Mouse (Mus musculus) hindbrain, embryonic 10.5 days (tissue): Measurements from ENCODE around the gene Ago3. TPM values are rescaled to one million over a fixed set of nuclear protein-coding genes. Genes with fewer than 3 reads are reported as not detected.

Experiments
- DNase-seq: peaks from one replicate; pipeline ENCODE4 v3.0.0-alpha.2; 2017; ENCODE audit warnings: low spot score
- H3K27ac ChIP-seq: fragments of 300-500 bp; sonication (generic); 2 replicates; pipeline ENCODE4 v1.5.1; 2016; ENCODE audit warnings: mild to moderate bottlenecking, moderate library complexity
- H3K27me3 ChIP-seq: fragments of 300-500 bp; sonication (generic); 2 replicates; pipeline ENCODE4 v1.6.1; 2016; ENCODE audit warnings: mild to moderate bottlenecking; ENCODE audit not compliant: poor library complexity, insufficient read depth, severe bottlenecking
- H3K36me3 ChIP-seq: fragments of 300-500 bp; sonication (generic); 2 replicates; pipeline ENCODE4 v1.6.1; 2016; ENCODE audit warnings: mild to moderate bottlenecking, moderate library complexity
- H3K4me1 ChIP-seq: fragments of 300-500 bp; sonication (generic); replicated peaks from 2 replicates; pipeline ENCODE4 v1.6.1; 2016; ENCODE audit warnings: mild to moderate bottlenecking
- H3K4me3 ChIP-seq: fragments of 300-500 bp; sonication (generic); 2 replicates; pipeline ENCODE4 v1.5.1; 2016; ENCODE audit warnings: mild to moderate bottlenecking, moderate library complexity
- H3K9me3 ChIP-seq: fragments of 300-500 bp; sonication (generic); 2 replicates; pipeline ENCODE4 v1.6.1; 2016; ENCODE audit warnings: mild to moderate bottlenecking, moderate library complexity
- WGBS: fragments of 180-500 bp; shearing (Covaris S2); methylation state at CpG from one replicate; pipeline ENCODE4 v1.1.7; 2016; 5-methylcytosine and 5-hydroxymethylcytosine counted together
- polyA plus RNA-seq: library from polyadenylated mRNA; unstranded; fragments of >200 nt; fragmentation: Nextera tagmentation; extraction: Ambion mirVana; gene quantifications from 2 replicates; pipeline ENCODE4 v1.2.1, GENCODE M21; 2016

Gene Ago3
- polyA plus RNA-seq, 1 experiment from 2014 or later: 12.6 TPM

DNA sequence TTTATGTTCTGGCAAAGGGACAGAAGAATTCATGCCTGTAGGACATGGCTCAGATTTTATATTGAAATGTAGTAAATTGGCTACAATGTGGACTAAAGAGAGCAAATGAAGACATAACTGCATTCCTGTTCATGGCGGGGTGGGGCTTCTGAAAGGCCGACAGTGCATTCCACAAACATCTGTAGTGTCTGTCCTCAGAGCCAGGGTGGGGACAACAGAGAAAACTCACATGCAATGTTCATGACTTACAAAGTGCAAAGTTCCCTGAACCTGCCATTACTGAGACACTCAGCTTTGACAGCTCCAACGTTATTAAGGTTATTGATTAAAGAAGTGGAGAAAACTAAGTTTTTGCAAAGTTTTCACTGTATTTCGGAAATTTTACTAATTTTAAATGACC, 85.9 kb downstream of the Ago3 start:
- Histone ChIP-seq H3K27ac (no peak overlapping the region), H3K27me3 (no peaks in the 10 kb centered on the region), H3K36me3 (peaks cover 28% of the 10 kb centered on the region), H3K4me3 (no peak overlapping the region), H3K4me1 (0 out of 2 replicates have a peak, but pooled peaks cover 4% of the 10 kb centered on the region), H3K9me3 (no peaks in the 10 kb centered on the region)
- no peak for DNase-seq
- WGBS: 82% methylated on average over 4 of the region's 4 CpGs

DNA sequence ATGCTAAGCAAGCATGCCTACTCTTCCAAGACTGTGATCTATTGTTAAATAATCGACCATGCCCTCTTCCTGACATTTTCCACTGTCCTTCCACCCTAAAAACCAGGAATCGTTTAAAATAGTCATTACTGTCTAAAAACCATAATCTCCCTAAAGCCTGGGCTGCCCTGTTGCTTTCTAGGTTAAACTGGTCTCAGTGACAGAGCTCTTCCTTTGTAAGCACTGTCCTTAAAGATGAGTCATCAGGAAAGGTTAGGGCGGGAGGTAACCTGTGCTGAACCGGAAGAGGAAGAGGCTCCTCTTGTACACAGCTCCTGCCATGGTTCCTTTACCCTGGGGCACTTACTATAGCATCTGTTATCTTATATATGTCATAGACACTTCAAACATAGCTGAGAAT, 89.9 kb downstream of the Ago3 start:
- 50% methylated on average over 4 of the region's 4 CpGs for WGBS
- no peaks in the 10 kb centered on the region for H3K27me3 ChIP-seq
- no peak for DNase-seq

DNA sequence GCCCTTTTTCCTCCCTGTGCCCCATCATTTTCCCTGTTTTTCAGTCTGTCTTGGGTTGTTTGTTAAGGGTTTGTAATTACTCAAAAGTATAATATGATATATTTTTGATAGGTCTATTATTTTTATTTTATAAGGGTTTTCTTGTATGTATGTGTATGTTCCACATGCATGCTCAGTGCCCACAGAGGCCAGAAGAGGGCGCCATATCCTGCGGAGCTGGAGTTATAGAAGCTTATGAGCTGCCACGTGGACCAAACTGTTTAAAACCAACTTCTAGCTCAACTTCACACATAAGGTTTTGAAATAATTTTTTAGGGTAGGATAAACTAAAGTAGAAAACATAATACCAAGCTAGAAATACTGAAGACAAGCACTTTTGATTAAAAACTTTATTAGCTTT, 97.0 kb downstream of the Ago3 start:
- 56% methylated on average over 3 of the region's 3 CpGs for WGBS
- H3K27me3 ChIP-seq: no peaks in the 10 kb centered on the region

More for the DNA sequence above, 89.9 kb downstream of the Ago3 start:
- Histone ChIP-seq H3K36me3 (peaks cover under 1% of the 10 kb centered on the region), H3K27ac (no peak overlapping the region), H3K4me3 (no peak overlapping the region), H3K9me3 (no peaks in the 10 kb centered on the region), H3K4me1 (0 out of 2 replicates have a peak, but pooled peaks cover 4% of the 10 kb centered on the region)

DNA sequence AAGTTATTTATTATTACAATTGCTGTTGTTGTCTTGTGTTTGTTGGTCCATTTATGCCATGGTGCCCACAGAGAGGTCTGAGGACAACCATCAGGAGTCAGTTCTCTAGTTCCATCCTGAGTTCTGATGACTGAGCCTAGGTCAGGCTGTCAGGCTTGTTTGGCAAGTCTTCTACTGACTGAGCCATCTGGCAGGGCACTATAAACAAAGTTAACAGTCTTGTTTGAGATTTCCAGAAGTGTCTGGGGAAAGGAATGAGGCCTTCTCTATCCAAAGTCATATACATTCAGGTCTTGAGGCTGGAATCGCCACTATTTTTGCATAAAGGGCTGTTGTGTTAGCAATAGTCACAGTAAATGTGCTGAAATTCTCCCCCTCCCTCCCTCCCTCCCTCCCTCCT, 97.6 kb downstream of the Ago3 start:
- Histone ChIP-seq H3K27me3 (no peaks in the 10 kb centered on the region), H3K4me1 (no peaks in the 10 kb centered on the region), H3K27ac (no peak overlapping the region), H3K4me3 (no peak overlapping the region), H3K36me3 (no peaks in the 10 kb centered on the region; the same call in 1 of the 2 replicates), H3K9me3 (no peaks in the 10 kb centered on the region)
- no peak for DNase-seq
- 86% methylated on average over 1 of the region's 1 CpGs for WGBS

More for the DNA sequence above, 97.0 kb downstream of the Ago3 start:
- Histone ChIP-seq H3K4me3 (no peak overlapping the region), H3K9me3 (no peaks in the 10 kb centered on the region), H3K27ac (no peak overlapping the region), H3K4me1 (no peaks in the 10 kb centered on the region), H3K36me3 (no peaks in the 10 kb centered on the region; the same call in 1 of the 2 replicates)
- no peak for DNase-seq

DNA sequence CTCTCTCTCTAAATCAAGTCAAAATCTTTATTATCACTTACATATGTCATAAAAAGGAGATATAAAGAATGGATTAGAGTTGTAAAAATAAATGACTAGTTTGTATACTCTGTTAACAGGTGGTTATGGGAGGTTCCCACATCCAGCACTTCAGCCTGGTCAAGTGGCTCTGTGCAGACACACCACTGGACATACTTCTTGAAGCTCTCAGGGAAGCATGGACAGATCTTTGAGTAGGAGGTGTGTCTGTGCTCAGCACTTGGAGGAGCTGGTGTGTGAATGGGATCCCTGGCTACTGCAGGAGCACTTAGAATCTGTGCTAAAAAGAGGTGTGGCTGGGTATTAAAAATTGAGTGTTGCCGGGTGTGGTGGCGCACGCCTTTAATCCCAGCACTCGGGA, 99.1 kb downstream of the Ago3 start:
- Histone ChIP-seq H3K4me3 (no peak overlapping the region), H3K9me3 (no peaks in the 10 kb centered on the region), H3K4me1 (peaks cover 3% of the 10 kb centered on the region), H3K27ac (no peak overlapping the region), H3K36me3 (no peaks in the 10 kb centered on the region; the same call in 1 of the 2 replicates), H3K27me3 (peaks cover 9% of the 10 kb centered on the region)
- no peak for DNase-seq
- 93% methylated on average over 4 of the region's 4 CpGs for WGBS

DNA sequence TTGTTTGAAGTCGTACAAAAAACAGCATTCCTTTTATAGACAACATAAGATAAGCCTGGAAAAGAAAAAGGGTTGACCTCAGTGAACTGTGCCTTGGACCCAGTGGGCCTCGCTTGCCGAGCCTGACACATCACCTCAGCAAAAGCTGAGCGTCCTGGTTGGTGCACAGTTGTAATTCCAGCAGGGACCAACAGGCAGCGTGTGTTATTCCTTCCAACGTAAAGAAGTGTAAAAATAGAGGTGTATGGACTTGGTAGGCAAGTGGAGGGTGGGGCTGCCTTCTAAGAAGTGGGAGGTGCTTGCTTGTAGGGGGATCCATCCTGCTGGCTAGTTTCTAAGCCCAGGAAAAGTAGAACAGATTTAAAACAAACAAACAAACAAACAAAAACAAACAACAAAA, 103.3 kb downstream of the Ago3 start:
- WGBS: 20% methylated on average over 6 of the region's 6 CpGs
- Histone ChIP-seq H3K27ac (no peak overlapping the region), H3K4me1 (peaks cover 18% of the 10 kb centered on the region), H3K36me3 (no peaks in the 10 kb centered on the region), H3K9me3 (no peaks in the 10 kb centered on the region), H3K4me3 (no peak overlapping the region), H3K27me3 (peaks cover 42% of the 10 kb centered on the region)
- no peak for DNase-seq

DNA sequence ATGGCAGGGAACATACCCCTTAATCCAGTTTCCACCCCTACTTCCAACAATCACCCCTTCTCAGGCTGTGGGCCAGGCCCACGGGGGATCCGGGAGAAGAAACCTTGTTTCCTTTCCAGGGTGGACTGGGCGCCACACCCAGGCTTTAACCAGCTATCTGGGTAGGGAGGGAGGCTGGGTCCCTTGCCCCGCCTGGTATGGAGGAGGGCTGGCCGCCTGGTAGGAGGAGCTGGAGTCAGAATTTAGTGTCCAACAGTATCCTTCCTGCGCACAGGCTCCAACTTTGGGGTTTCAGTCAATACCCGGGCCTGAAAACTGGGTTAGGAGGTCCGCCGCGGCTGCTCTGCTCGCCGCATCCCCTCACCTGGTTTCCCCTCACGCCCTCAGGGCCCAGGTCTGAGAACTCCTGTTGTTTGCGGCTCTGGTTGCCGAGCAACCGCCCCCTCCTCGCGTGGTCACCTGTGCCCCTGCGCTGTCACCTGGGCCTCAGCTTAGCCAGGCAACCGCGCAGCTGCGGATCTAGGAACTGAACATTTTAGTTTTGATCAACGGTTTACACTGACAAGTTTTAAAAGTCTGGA, 104.0 kb downstream of the Ago3 start, which contains the start of gene Tekt2:
Tekt2 (minus strand) TSS at position 408 of the 581 bp plus-strand sequence.
- 9% methylated on average over 23 of the region's 23 CpGs for WGBS
- H3K4me1 ChIP-seq: peaks cover 25% of the 10 kb centered on the region

DNA sequence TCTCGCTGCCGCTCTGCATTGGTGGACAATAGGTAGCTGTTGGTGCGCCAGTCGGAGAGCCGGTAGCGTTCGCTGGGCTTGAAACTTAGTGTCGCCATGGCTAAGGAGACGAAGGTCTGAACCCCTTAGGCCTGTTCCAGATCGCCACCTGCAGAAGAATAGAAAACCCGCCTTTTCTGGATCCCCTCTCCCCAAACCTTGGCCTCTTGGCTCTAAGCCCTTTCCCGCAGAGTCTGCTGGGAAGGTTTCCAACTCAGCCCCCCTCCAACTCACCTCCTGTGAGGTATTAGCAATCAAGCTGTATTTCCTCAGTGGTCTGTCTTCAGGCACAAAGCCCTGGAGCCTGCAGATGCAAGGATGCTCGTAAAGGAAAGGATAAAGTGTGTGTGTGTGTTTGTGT, 104.5 kb downstream of the Ago3 start:
- H3K27me3 ChIP-seq: peaks cover 42% of the 10 kb centered on the region
- 28% methylated on average over 13 of the region's 13 CpGs for WGBS
- peaks cover 30% of the 10 kb centered on the region for H3K4me1 ChIP-seq
- DNase-seq: no peak
- no peak overlapping the region for H3K4me3 ChIP-seq
- H3K27ac ChIP-seq: no peak overlapping the region
- peaks cover 2% of the 10 kb centered on the region; the same call in 1 of the 2 replicates for H3K36me3 ChIP-seq
- H3K9me3 ChIP-seq: no peaks in the 10 kb centered on the region

More for the DNA sequence above, 104.0 kb downstream of the Ago3 start, which contains the start of gene Tekt2:
- Histone ChIP-seq H3K27ac (no peak within 1 kb of the TSS), H3K36me3 (no peaks in the 10 kb centered on the region), H3K27me3 (peaks cover 42% of the 10 kb centered on the region), H3K4me3 (peak within 1 kb of the TSS; percentile 29), H3K9me3 (no peaks in the 10 kb centered on the region)
- peak; percentile 23 for DNase-seq

DNA sequence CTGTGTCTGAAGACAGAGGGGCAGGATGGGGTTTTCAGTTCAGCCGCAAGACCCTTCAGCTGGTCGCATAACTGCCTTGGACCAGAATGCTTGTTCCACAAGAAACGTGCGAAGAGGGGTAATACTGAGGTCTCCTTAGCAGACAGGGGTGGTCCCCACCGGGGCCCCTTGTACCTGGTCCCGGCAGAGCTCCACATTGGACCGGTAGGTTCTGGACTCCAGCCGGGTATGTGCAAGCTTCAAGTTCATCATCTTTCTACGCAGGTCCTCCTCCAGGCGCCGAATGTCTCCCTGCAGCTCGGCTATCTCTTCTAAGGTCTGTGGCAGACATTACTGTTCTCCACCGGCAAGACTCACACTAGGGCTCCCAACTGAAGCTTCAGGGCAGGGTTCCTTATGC, 106.7 kb downstream of the Ago3 start:
- H3K9me3 ChIP-seq: no peaks in the 10 kb centered on the region
- H3K36me3 ChIP-seq: peaks cover 24% of the 10 kb centered on the region
- H3K27me3 ChIP-seq: peaks cover 42% of the 10 kb centered on the region
- 93% methylated on average over 13 of the region's 13 CpGs for WGBS
- H3K4me1 ChIP-seq: peaks cover 32% of the 10 kb centered on the region
- no peak for DNase-seq
- no peak overlapping the region for H3K4me3 ChIP-seq
- no peak overlapping the region for H3K27ac ChIP-seq

DNA sequence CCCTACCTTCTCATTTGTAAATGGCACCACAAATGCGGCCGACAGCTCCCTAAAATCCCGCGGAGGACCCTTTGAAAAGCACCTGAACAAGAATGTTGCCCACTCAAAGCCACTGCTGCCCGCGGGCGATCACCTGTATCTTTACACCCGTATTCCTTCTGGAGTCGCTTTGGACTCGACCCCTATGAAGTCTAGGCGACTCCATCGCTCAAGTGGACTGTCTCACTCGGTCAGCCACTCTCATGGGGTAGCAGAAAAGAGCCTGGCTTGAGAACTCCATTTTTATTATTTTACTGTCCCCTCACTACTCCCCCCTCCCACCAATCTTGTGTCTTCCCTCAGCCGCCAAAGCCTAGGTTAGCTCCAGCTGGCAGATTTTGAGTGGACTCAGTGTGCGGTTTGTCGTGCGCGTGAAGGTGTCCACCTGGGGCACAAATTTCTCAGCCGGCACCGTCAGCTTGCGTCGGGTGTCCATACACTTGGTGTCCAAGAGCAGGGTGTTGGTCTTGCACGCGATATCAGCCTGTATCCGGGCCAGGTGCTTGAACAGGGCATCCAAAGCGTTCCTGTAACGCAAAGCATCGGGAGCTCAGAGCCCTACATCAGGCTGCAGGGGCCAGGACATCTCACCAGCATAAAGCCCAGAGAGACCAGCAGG, 107.4 kb downstream of the Ago3 start:
- H3K27me3 ChIP-seq: peaks cover 42% of the 10 kb centered on the region
- DNase-seq: no peak
- peaks cover 31% of the 10 kb centered on the region for H3K36me3 ChIP-seq
- H3K4me1 ChIP-seq: peaks cover 32% of the 10 kb centered on the region
- H3K27ac ChIP-seq: peak overlapping the region; percentile 92
- 54% methylated on average over 28 of the region's 28 CpGs for WGBS
- peak overlapping the region; percentile 89 for H3K4me3 ChIP-seq
- H3K9me3 ChIP-seq: no peaks in the 10 kb centered on the region

DNA sequence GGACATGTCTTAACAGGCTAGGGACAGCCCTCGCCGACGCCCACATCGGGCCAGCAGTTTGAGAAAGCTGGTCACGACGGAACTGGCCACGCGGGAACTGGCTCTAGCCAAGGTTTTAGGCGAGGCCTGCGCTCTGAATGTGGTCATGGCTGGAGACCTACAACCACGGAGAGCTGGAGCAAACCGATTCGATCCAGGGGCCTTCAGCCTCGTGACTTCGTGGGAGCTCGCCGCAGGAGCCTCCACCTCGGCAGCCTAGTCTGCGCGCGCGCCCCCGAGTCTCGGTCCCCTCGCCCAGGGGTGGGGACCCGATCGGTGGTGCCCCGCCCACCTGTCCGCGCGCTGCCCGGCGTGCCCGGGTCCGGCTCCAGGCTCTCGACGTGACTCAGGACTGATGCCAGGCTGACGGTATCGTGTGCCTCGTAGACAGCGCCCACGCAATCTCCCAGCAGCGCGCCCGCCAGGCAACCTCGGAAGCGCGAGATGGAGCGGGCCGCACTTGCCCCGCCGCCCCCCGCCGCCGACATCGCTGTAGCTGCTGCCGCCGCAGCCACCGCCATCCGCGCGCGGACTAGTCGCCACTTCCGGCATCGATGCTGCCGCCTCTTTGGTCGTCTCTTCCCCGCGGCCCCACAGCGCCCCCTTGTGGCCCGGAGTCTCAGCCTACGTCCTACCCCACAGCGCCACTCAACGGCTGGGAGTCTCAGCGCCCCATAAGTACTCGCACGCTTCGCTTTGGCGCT, 108.1 kb downstream of the Ago3 start, which contains the start of gene Adprhl2:
Adprhl2 (minus strand) TSS at position 593 of the 743 bp plus-strand sequence.
- peaks cover 41% of the 10 kb centered on the region for H3K27me3 ChIP-seq
- WGBS: under 1% methylated on average over 80 of the region's 80 CpGs
- peak; percentile 99 for DNase-seq
- H3K9me3 ChIP-seq: no peaks in the 10 kb centered on the region
- H3K4me1 ChIP-seq: peaks cover 32% of the 10 kb centered on the region
- peak within 1 kb of the TSS; percentile 89 for H3K4me3 ChIP-seq
- peaks cover 38% of the 10 kb centered on the region for H3K36me3 ChIP-seq
- H3K27ac ChIP-seq: peak within 1 kb of the TSS; percentile 92

DNA sequence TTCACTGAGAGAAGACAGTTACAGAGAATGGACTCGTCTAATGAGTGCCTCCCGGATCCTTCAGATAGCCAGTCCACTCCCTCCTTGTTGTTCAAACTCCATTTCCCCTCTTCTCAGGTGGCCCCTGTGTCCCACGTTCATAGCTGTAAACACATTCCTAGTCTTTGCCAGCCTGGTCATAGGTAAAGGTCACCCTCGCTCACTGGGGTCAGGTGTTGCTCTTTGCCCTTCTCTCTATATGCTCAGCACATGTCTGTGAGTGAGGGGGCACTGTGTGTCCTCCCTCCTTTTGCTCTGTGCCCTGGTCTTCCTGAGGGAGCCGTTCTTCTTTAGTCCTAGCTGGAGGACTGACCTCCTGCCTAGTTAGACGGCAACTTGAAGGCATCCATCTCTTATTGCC, 109.5 kb downstream of the Ago3 start:
- WGBS: 89% methylated on average over 6 of the region's 6 CpGs
- no peak overlapping the region for H3K4me3 ChIP-seq
- H3K36me3 ChIP-seq: peaks cover 53% of the 10 kb centered on the region
- no peaks in the 10 kb centered on the region for H3K9me3 ChIP-seq
- H3K4me1 ChIP-seq: peaks cover 23% of the 10 kb centered on the region
- DNase-seq: no peak
- no peak overlapping the region for H3K27ac ChIP-seq
- peaks cover 28% of the 10 kb centered on the region for H3K27me3 ChIP-seq
